Mouse (Mus musculus) ZHBTc4 (cell line): ENCODE data around the gene Mpzl2.

ENCODE experiments used
- DNase-seq: peaks from one replicate; pipeline ENCODE4 v3.0.0-alpha.2; 2011; ENCODE audit warnings: low read depth, low spot score

Mpzl2 gene

GRCm38 (mm10) chr9:45039499-45039898 lies at the start of gene Mpzl2:
Gene Mpzl2, plus strand, starts transcription at chr9:45039799.
- DNase-seq: no peak

GRCm38 (mm10) chr9:44991821-44992220 lies 47.8 kb upstream of the Mpzl2 start:
- DNase-seq: peak; percentile 49

GRCm38 (mm10) chr9:44992271-44992670 lies 47.3 kb upstream of the Mpzl2 start:
- no peak for DNase-seq

GRCm38 (mm10) chr9:44993268-44993667 lies 46.3 kb upstream of the Mpzl2 start:
- DNase-seq: no peak

- DNase-seq: no peak
These were observed 44.6 kb upstream of the Mpzl2 start for GRCm38 (mm10) chr9:44994962-44995361.

GRCm38 (mm10) chr9:44996590-44996989 lies 43.0 kb upstream of the Mpzl2 start:
- DNase-seq: no peak

GRCm38 (mm10) chr9:44998138-44998537 lies 41.5 kb upstream of the Mpzl2 start:
- no peak for DNase-seq

- no peak for DNase-seq
These were observed 40.4 kb upstream of the Mpzl2 start for GRCm38 (mm10) chr9:44999171-44999570.

GRCm38 (mm10) chr9:44999776-45000175 lies 39.8 kb upstream of the Mpzl2 start:
- DNase-seq: no peak

- DNase-seq: no peak
These were observed 39.4 kb upstream of the Mpzl2 start for GRCm38 (mm10) chr9:45000249-45000648.

- DNase-seq: no peak
These were observed 32.2 kb upstream of the Mpzl2 start for GRCm38 (mm10) chr9:45007404-45007803.

GRCm38 (mm10) chr9:45008342-45008741 lies 31.3 kb upstream of the Mpzl2 start:
- no peak for DNase-seq

- DNase-seq: peak; percentile 38
These were observed 30.2 kb upstream of the Mpzl2 start, which contains the start of gene Cd3e for GRCm38 (mm10) chr9:45009180-45010078. Gene Cd3e, minus strand, starts transcription at chr9:45009627.

- no peak for DNase-seq
These were observed 29.1 kb upstream of the Mpzl2 start for GRCm38 (mm10) chr9:45010461-45010860.

- DNase-seq: no peak
These were observed 28.3 kb upstream of the Mpzl2 start for GRCm38 (mm10) chr9:45011291-45011690.

GRCm38 (mm10) chr9:45014879-45015278 lies 24.7 kb upstream of the Mpzl2 start:
- no peak for DNase-seq

- no peak for DNase-seq
These were observed 23.8 kb upstream of the Mpzl2 start for GRCm38 (mm10) chr9:45015841-45016240.

GRCm38 (mm10) chr9:45018031-45018430 lies 21.6 kb upstream of the Mpzl2 start:
- DNase-seq: no peak

- DNase-seq: peak; percentile 82
These were observed 16.8 kb upstream of the Mpzl2 start for GRCm38 (mm10) chr9:45022800-45023199.

GRCm38 (mm10) chr9:45023638-45024037 lies 16.0 kb upstream of the Mpzl2 start:
- no peak for DNase-seq

GRCm38 (mm10) chr9:45024187-45024586 lies 15.4 kb upstream of the Mpzl2 start:
- DNase-seq: no peak

GRCm38 (mm10) chr9:45027376-45027775 lies 12.2 kb upstream of the Mpzl2 start:
- DNase-seq: no peak

- DNase-seq: no peak
These were observed 9.3 kb upstream of the Mpzl2 start for GRCm38 (mm10) chr9:45030341-45030740.
